Comparison of ENCODE assay signal across 9 mouse cellular contexts in the genomic region with DNA sequence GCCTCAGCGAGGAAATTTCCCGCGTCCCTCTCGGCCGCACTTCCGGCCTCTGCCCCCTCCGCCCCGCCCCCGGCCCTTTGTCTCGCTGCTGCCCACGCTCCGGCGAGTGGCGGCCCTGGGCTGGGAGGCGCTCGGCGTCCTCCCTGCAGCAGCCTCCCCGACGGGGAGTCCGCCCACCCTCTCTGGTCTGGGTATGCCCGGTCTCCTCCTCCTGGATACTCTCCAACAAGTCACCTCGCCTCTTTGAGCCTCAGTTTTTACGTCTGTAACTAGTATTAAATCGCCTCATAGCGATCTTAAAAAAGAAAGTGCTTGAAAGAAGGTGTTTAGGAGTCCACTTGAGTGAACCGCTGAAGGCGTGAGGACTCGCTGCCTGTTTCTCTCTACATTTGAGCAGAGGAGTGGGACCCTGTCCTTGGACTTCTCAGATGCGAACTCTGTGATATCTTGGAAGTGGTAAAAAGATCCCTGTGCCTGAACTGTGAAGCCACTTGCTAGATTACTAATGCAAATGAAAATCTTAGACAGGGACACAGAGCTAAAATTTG. TPM values are rescaled to one million over a fixed set of nuclear protein-coding genes. Genes with fewer than 3 reads are reported as not detected.
DNase-seq lines count a peak whose midpoint lies in the region; ATAC-seq lines count a peak whose summit lies in the region.
"Had no signal": no experiment of that assay in that cellular context is flagged by ENCODE, and none has a peak within 500 bp of the region (broad histone marks: within the 10 kb centered on the region; RNA-seq: fewer than 3 reads in every experiment).

A gene (minus strand): TSS at position 11 of the 548 bp plus-strand sequence.

- H3K4me1 ChIP-seq in heart, embryonic 11.5 days (ENCODE audit: control insufficient read depth, insufficient read depth, low read length) = peaks cover 6% of the 10 kb centered on the region; the same call in 1 of the 2 replicates
- peaks cover 46% of the 10 kb centered on the region for H3K4me1 ChIP-seq in forebrain, embryonic 10.5 days
- peaks cover 7% of the 10 kb centered on the region for H3K4me1 ChIP-seq in stomach, embryonic 15.5 days

- DNase-seq in heart, adult 9 months (ENCODE audit: low spot score in 2 of 2) = no peak
- peak; percentile 87 for DNase-seq in MN1 (ENCODE audit: low spot score)
- DNase-seq in forebrain, embryonic 10.5 days (ENCODE audit: extremely low spot score, low spot score) = peak; percentile 64
- DNase-seq in left cerebral cortex, postnatal 4 days = peak; percentile 76
- no peak for DNase-seq in urinary bladder, postnatal 14 days (ENCODE audit: low spot score)

- peaks cover 48% of the 10 kb centered on the region for H3K27me3 ChIP-seq in heart, embryonic 11.5 days (ENCODE audit: control insufficient read depth, insufficient read depth, low read length)
- H3K27me3 ChIP-seq in forebrain, embryonic 10.5 days (ENCODE audit: poor library complexity, severe bottlenecking) = peaks cover 82% of the 10 kb centered on the region
- H3K27me3 ChIP-seq in stomach, embryonic 15.5 days (replicated peaks) = peaks cover 33% of the 10 kb centered on the region

- intact Hi-C loops in left cerebral cortex, postnatal 4 days (cut with DNase I) = no loop called here

- H3K27ac ChIP-seq in heart, embryonic 11.5 days (ENCODE audit: low read depth, low read length) = no peak within 1 kb of the TSS
- H3K27ac ChIP-seq in forebrain, embryonic 10.5 days = peak within 1 kb of the TSS; percentile 85
- no peak within 1 kb of the TSS for H3K27ac ChIP-seq in stomach, embryonic 15.5 days

- H3K9me3 ChIP-seq in heart, embryonic 11.5 days (replicated peaks; ENCODE audit: control insufficient read depth, low read length) = no peaks in the 10 kb centered on the region
- no peaks in the 10 kb centered on the region for H3K9me3 ChIP-seq in forebrain, embryonic 10.5 days
- no peaks in the 10 kb centered on the region for H3K9me3 ChIP-seq in stomach, embryonic 15.5 days

- 3% methylated on average over 29 of the region's 29 CpGs for WGBS in heart, embryonic 11.5 days (ENCODE audit: insufficient replicate concordance)
- WGBS in forebrain, embryonic 10.5 days = 2% methylated on average over 29 of the region's 29 CpGs
- WGBS in stomach, embryonic 15.5 days = 5% methylated on average over 28 of the region's 29 CpGs

- no peak within 1 kb of the TSS for H3K9ac ChIP-seq in heart, embryonic 11.5 days (ENCODE audit: low read depth, low read length)
- H3K9ac ChIP-seq in stomach, embryonic 15.5 days = no peak within 1 kb of the TSS

- H3K36me3 ChIP-seq in heart, embryonic 11.5 days (ENCODE audit: control insufficient read depth, insufficient read depth, low read length) = no peaks in the 10 kb centered on the region
- H3K36me3 ChIP-seq in forebrain, embryonic 10.5 days (replicated peaks) = no peaks in the 10 kb centered on the region
- H3K36me3 ChIP-seq in stomach, embryonic 15.5 days = no peaks in the 10 kb centered on the region
- H3K36me3 ChIP-seq: G1E had no signal

- ATAC-seq in heart, embryonic 11.5 days (replicated peaks; ENCODE audit: insufficient number of reproducible peaks, low FRiP score, low TSS enrichment) = no peak
- no peak; the same call in 1 of the 2 replicates for ATAC-seq in stomach, embryonic 15.5 days (ENCODE audit: insufficient read depth, low FRiP score, low read depth)
- no peak for ATAC-seq in frontal cortex, adult (ENCODE audit: low TSS enrichment)

- H3K4me2 ChIP-seq in heart, embryonic 11.5 days = peak within 1 kb of the TSS; percentile 90
- H3K4me2 ChIP-seq in stomach, embryonic 15.5 days = peak within 1 kb of the TSS; percentile 94

- H3K4me3 ChIP-seq in heart, embryonic 11.5 days (ENCODE audit: low read depth, low read length) = peak within 1 kb of the TSS; percentile 54
- peak within 1 kb of the TSS; percentile 67 for H3K4me3 ChIP-seq in forebrain, embryonic 10.5 days
- peak within 1 kb of the TSS; percentile 53 for H3K4me3 ChIP-seq in stomach, embryonic 15.5 days (replicated peaks)

RNA-seq across cellular contexts. Expression of the gene that starts here (rescaled TPM):
- 0.13 TPM in 2 replicates for polyA plus RNA-seq in heart, embryonic 11.5 days (2014; fragmentation: Nextera tagmentation; extraction: Ambion mirVana)
- polyA plus RNA-seq in forebrain, embryonic 10.5 days (2016; fragmentation: Nextera tagmentation; extraction: Ambion mirVana) = 0.56 and 0.57 TPM in 2 replicates
- total RNA-seq in left cerebral cortex, postnatal 4 days (2021) = 100 to 1,000 TPM; 277 to 278 TPM
- 0.77 and 0.80 TPM in 2 replicates for polyA plus RNA-seq in stomach, embryonic 15.5 days (2015; fragmentation: Nextera tagmentation; extraction: Ambion mirVana)
- polyA plus RNA-seq: G1E had no signal

Comparison
In these comparisons a context has a peak if more than half of its experiments do, and no peak if none do; other contexts are left out.
1. Peak in DNase-seq, H3K4me3 ChIP-seq and H3K27ac ChIP-seq in forebrain, embryonic 10.5 days; RNA of the gene not detected or under 1 TPM.
2. DNase-seq: peak in MN1 (single experiment) and left cerebral cortex, postnatal 4 days (single experiment); none in heart, adult 9 months (0 of 2) and urinary bladder, postnatal 14 days (single experiment).
3. Peak in every context shown above with its lines, with median percentiles within 50 percentile points of each other: H3K4me3 ChIP-seq.